Mouse (Mus musculus) liver, embryonic 15.5 days (tissue): ENCODE measurements around the gene Chst8. TPM values are rescaled to one million over a fixed set of nuclear protein-coding genes. Genes with fewer than 3 reads are reported as not detected.

Source experiments
- ATAC-seq: fragments of 200-750 bp; cut with Nextera tagmentation; 2 replicates; pipeline ENCODE4 v1.8.0; 2017; ENCODE audit warnings: moderate number of reproducible peaks, mild to moderate bottlenecking, moderate library complexity; ENCODE audit not compliant: insufficient read depth
- H3K27ac ChIP-seq: fragments of 300-500 bp; sonication (generic); replicated peaks from 2 replicates; pipeline ENCODE4 v1.5.1; 2015; ENCODE audit warnings: mild to moderate bottlenecking, inconsistent platforms
- H3K27me3 ChIP-seq: fragments of 300-500 bp; sonication (generic); 2 replicates; pipeline ENCODE4 v1.6.1; 2015; ENCODE audit warnings: mild to moderate bottlenecking, inconsistent platforms
- H3K36me3 ChIP-seq: fragments of 300-500 bp; sonication (generic); replicated peaks from 2 replicates; pipeline ENCODE4 v1.6.1; 2015; ENCODE audit warnings: moderate library complexity, mild to moderate bottlenecking, inconsistent platforms
- H3K4me1 ChIP-seq: fragments of 300-500 bp; sonication (generic); replicated peaks from 2 replicates; pipeline ENCODE4 v1.6.1; 2015; ENCODE audit warnings: inconsistent platforms
- H3K4me2 ChIP-seq: fragments of 300-500 bp; sonication (generic); 2 replicates; pipeline ENCODE4 v1.6.1; 2015; ENCODE audit warnings: moderate library complexity, mild to moderate bottlenecking, inconsistent platforms
- H3K4me3 ChIP-seq: fragments of 300-500 bp; sonication (generic); replicated peaks from 2 replicates; pipeline ENCODE4 v1.5.1; 2015; ENCODE audit warnings: mild to moderate bottlenecking, inconsistent platforms
- H3K9ac ChIP-seq: fragments of 300-500 bp; sonication (generic); 2 replicates; pipeline ENCODE4 v1.6.1; 2015; ENCODE audit warnings: moderate library complexity, mild to moderate bottlenecking, inconsistent platforms
- H3K9me3 ChIP-seq: fragments of 300-500 bp; sonication (generic); replicated peaks from 2 replicates; pipeline ENCODE4 v1.6.1; 2016; ENCODE audit warnings: inconsistent platforms
- WGBS: fragments of 180-500 bp; shearing (Covaris S2); methylation state at CpG from one replicate; pipeline ENCODE4 v1.1.7; 2015; ENCODE audit warnings: mixed read lengths; ENCODE audit not compliant: insufficient replicate concordance; 5-methylcytosine and 5-hydroxymethylcytosine counted together
- polyA plus RNA-seq: library from polyadenylated mRNA; unstranded; fragments of >200 nt; fragmentation: Nextera tagmentation; extraction: Ambion mirVana; gene quantifications from 2 replicates; pipeline ENCODE4 v1.2.1, GENCODE M21; 2015

Chst8 gene
- polyA plus RNA-seq = 0.36 and 0.69 TPM in 2 replicates

GRCm38 (mm10) chr7:34812531-34813111 is at the start of gene Chst8:
Gene Chst8 (minus strand): TSS chr7:34812711.
- H3K9ac ChIP-seq = no peak within 1 kb of the TSS

GRCm38 (mm10) chr7:34858291-34858690 is 45.8 kb upstream of the Chst8 start:
- H3K4me2 ChIP-seq = no peak overlapping the region
- no peaks in the 10 kb centered on the region for H3K4me1 ChIP-seq
- H3K27ac ChIP-seq = no peak overlapping the region
- no peak for ATAC-seq
- H3K4me3 ChIP-seq = no peak overlapping the region
- no peaks in the 10 kb centered on the region for H3K36me3 ChIP-seq
- 43% methylated on average over 2 of the region's 2 CpGs for WGBS
- H3K9ac ChIP-seq = no peak overlapping the region
- H3K27me3 ChIP-seq = no peaks in the 10 kb centered on the region
- H3K9me3 ChIP-seq = no peaks in the 10 kb centered on the region

More at GRCm38 (mm10) chr7:34812531-34813111, at the start of gene Chst8:
- Histone ChIP-seq H3K27me3 (peaks cover 71% of the 10 kb centered on the region), H3K27ac (no peak within 1 kb of the TSS), H3K4me1 (peaks cover 11% of the 10 kb centered on the region; the same call in 1 of the 2 replicates), H3K4me2 (peak within 1 kb of the TSS; percentile 68), H3K4me3 (peak within 1 kb of the TSS; percentile 48), H3K9me3 (no peaks in the 10 kb centered on the region), H3K36me3 (no peaks in the 10 kb centered on the region)
- whole genome bisulfite sequencing = 1% methylated on average over 64 of the region's 65 CpGs
- ATAC-seq = peak; percentile 52; the same call in 1 of the 2 replicates

- Histone ChIP-seq H3K9me3 (no peaks in the 10 kb centered on the region), H3K4me3 (no peak overlapping the region), H3K27ac (no peak overlapping the region), H3K4me1 (no peaks in the 10 kb centered on the region), H3K27me3 (no peaks in the 10 kb centered on the region), H3K9ac (no peak overlapping the region), H3K4me2 (no peak overlapping the region), H3K36me3 (no peaks in the 10 kb centered on the region)
- no peak for ATAC-seq
- WGBS = 59% methylated on average over 6 of the region's 6 CpGs
These were observed 42.4 kb upstream of the Chst8 start for GRCm38 (mm10) chr7:34854781-34855352.

GRCm38 (mm10) chr7:34853393-34853792 is 40.9 kb upstream of the Chst8 start:
- no peak overlapping the region for H3K9ac ChIP-seq
- H3K27me3 ChIP-seq = no peaks in the 10 kb centered on the region
- H3K27ac ChIP-seq = no peak overlapping the region
- H3K9me3 ChIP-seq = no peaks in the 10 kb centered on the region
- ATAC-seq = no peak
- H3K4me3 ChIP-seq = no peak overlapping the region
- WGBS = 69% methylated on average over 3 of the region's 3 CpGs
- no peaks in the 10 kb centered on the region for H3K4me1 ChIP-seq
- H3K36me3 ChIP-seq = no peaks in the 10 kb centered on the region
- H3K4me2 ChIP-seq = no peak overlapping the region

GRCm38 (mm10) chr7:34849660-34850059 is 37.1 kb upstream of the Chst8 start:
- no peak overlapping the region for H3K27ac ChIP-seq
- no peaks in the 10 kb centered on the region for H3K9me3 ChIP-seq
- no peaks in the 10 kb centered on the region for H3K4me1 ChIP-seq
- 28% methylated on average over 10 of the region's 10 CpGs for WGBS
- ATAC-seq = no peak
- no peak overlapping the region for H3K9ac ChIP-seq
- H3K4me3 ChIP-seq = no peak overlapping the region
- no peak overlapping the region for H3K4me2 ChIP-seq
- H3K27me3 ChIP-seq = no peaks in the 10 kb centered on the region
- no peaks in the 10 kb centered on the region for H3K36me3 ChIP-seq

GRCm38 (mm10) chr7:34848811-34849210 is 36.3 kb upstream of the Chst8 start:
- H3K36me3 ChIP-seq = no peaks in the 10 kb centered on the region
- H3K27ac ChIP-seq = no peak overlapping the region
- WGBS = 75% methylated on average over 4 of the region's 4 CpGs
- H3K4me2 ChIP-seq = no peak overlapping the region
- no peak for ATAC-seq
- H3K9ac ChIP-seq = no peak overlapping the region
- H3K27me3 ChIP-seq = no peaks in the 10 kb centered on the region
- H3K4me1 ChIP-seq = no peaks in the 10 kb centered on the region
- no peaks in the 10 kb centered on the region for H3K9me3 ChIP-seq
- H3K4me3 ChIP-seq = no peak overlapping the region

- no peaks in the 10 kb centered on the region for H3K9me3 ChIP-seq
- H3K27me3 ChIP-seq = no peaks in the 10 kb centered on the region
- no peaks in the 10 kb centered on the region for H3K4me1 ChIP-seq
- H3K27ac ChIP-seq = no peak overlapping the region
- H3K4me2 ChIP-seq = no peak overlapping the region
- no peaks in the 10 kb centered on the region for H3K36me3 ChIP-seq
- WGBS = 64% methylated on average over 6 of the region's 6 CpGs
- no peak for ATAC-seq
- H3K4me3 ChIP-seq = no peak overlapping the region
- H3K9ac ChIP-seq = no peak overlapping the region
These were observed 35.4 kb upstream of the Chst8 start for GRCm38 (mm10) chr7:34847900-34848299.

- no peaks in the 10 kb centered on the region for H3K9me3 ChIP-seq
- no peaks in the 10 kb centered on the region for H3K36me3 ChIP-seq
- no peak for ATAC-seq
- no peaks in the 10 kb centered on the region for H3K4me1 ChIP-seq
- no peak overlapping the region for H3K9ac ChIP-seq
- H3K27ac ChIP-seq = no peak overlapping the region
- 62% methylated on average over 5 of the region's 5 CpGs for WGBS
- no peaks in the 10 kb centered on the region for H3K27me3 ChIP-seq
- H3K4me3 ChIP-seq = no peak overlapping the region
- no peak overlapping the region for H3K4me2 ChIP-seq
These were observed 34.9 kb upstream of the Chst8 start for GRCm38 (mm10) chr7:34847410-34847809.

GRCm38 (mm10) chr7:34838749-34839148 is 26.2 kb upstream of the Chst8 start:
- Histone ChIP-seq H3K36me3 (no peaks in the 10 kb centered on the region), H3K4me3 (no peak overlapping the region), H3K9me3 (no peaks in the 10 kb centered on the region), H3K27ac (no peak overlapping the region), H3K27me3 (no peaks in the 10 kb centered on the region), H3K4me1 (no peaks in the 10 kb centered on the region), H3K4me2 (no peak overlapping the region), H3K9ac (no peak overlapping the region)
- 68% methylated on average over 4 of the region's 4 CpGs for WGBS
- ATAC-seq = no peak

- Histone ChIP-seq H3K27me3 (no peaks in the 10 kb centered on the region), H3K4me1 (no peaks in the 10 kb centered on the region), H3K4me3 (no peak overlapping the region), H3K9ac (no peak overlapping the region), H3K27ac (no peak overlapping the region), H3K4me2 (no peak overlapping the region), H3K36me3 (no peaks in the 10 kb centered on the region), H3K9me3 (no peaks in the 10 kb centered on the region)
- WGBS = 69% methylated on average over 4 of the region's 4 CpGs
- no peak for ATAC-seq
These were observed 25.7 kb upstream of the Chst8 start for GRCm38 (mm10) chr7:34838231-34838630.

- H3K4me2 ChIP-seq = no peak overlapping the region
- no peaks in the 10 kb centered on the region for H3K9me3 ChIP-seq
- no peaks in the 10 kb centered on the region for H3K36me3 ChIP-seq
- WGBS = 32% methylated on average over 3 of the region's 3 CpGs
- H3K4me3 ChIP-seq = no peak overlapping the region
- H3K27ac ChIP-seq = no peak overlapping the region
- no peaks in the 10 kb centered on the region for H3K4me1 ChIP-seq
- no peak for ATAC-seq
- H3K27me3 ChIP-seq = no peaks in the 10 kb centered on the region
- H3K9ac ChIP-seq = no peak overlapping the region
These were observed 13.9 kb upstream of the Chst8 start for GRCm38 (mm10) chr7:34826255-34826909.
